Mouse (Mus musculus) lung, postnatal 36 days (tissue): ENCODE results near the gene Eppin.

Source experiments
- DNase-seq: peaks from one replicate; pipeline ENCODE4 v3.0.0; 2022; ENCODE audit warnings: mixed read lengths

Eppin gene

GRCm38 (mm10) chr2:164558991-164559645 is 34.3 kb downstream of the Eppin start:
- peak; percentile 74 for DNase-seq

DNA sequence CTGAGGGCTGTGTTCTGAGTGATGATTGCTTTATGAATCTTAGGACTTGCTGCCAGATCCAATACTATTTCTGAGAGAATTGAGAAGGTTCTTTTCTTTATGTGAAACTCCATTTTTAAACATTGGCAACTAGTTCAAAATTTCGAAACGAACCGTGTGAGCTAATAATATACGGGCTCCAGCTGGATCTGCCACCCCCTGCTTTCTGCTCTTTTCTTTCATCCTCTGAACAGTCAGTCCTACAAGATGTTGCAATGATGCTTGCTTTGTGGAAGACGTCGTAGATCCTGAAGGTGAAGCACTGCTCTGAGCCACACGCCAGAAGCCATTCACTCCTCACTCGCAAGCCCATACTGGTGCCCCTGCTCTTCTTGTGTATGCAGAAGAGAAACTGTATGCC is 35.0 kb downstream of the Eppin start:
- DNase-seq: no peak

DNA sequence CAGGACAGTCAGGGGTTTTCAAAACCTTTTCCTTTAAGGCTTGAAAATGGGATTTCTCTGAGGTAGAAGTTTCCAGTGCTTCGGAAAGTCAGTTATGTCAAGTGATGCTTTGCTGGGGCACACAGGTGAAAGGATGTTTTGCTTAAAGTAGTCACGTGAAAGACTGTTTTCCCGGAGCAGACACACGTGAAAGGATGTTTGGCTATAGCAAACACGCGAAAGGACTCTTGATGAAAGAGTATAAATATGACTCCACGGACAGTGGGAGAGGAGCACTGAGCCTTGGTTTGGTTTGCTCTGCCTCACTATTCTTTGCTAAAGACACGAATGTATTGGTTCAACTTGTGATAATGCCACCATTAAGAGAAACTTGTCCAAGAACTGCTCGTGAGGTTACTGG is 41.9 kb downstream of the Eppin start:
- DNase-seq: peak; percentile 58

DNA sequence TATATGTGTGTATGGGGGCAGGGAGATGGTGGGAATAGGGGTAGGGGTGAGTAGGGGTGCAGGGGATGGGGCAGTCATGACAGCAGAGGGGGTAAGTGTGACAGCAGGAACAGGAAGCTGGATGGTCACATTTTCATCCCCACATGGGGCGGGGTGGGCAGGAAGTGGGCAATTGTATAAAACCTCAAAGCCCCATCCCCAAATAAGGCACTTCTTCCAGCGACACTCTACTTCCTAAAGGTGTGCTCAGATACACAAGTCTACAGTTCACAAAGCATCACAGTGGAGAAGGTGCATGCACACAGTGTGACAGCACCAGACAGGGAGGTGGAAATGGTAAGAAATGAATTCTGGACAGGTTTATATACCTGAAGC is 42.5 kb downstream of the Eppin start:
- no peak for DNase-seq

- DNase-seq: no peak
These were observed 43.2 kb downstream of the Eppin start for GRCm38 (mm10) chr2:164549963-164550894.

DNA sequence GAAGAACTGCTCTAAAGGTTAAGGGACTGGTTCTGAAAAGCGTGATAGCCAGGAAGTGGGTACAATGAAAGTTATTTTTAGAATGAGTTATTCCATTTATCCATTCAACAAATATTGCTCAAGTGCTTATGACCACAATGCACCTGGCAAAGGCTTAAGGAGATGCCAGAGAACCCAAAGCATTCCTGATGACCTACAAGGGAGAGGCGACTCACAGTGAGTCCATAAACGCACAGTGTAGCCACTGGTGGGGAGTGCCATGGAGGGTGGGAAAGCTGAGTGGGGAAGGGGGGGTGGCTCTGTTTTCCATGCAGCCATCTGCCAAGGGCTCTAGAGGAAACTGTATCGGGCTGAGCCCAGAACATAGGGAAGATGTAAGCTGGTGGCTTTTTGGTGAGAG is 44.1 kb downstream of the Eppin start:
- DNase-seq: peak; percentile 72

DNA sequence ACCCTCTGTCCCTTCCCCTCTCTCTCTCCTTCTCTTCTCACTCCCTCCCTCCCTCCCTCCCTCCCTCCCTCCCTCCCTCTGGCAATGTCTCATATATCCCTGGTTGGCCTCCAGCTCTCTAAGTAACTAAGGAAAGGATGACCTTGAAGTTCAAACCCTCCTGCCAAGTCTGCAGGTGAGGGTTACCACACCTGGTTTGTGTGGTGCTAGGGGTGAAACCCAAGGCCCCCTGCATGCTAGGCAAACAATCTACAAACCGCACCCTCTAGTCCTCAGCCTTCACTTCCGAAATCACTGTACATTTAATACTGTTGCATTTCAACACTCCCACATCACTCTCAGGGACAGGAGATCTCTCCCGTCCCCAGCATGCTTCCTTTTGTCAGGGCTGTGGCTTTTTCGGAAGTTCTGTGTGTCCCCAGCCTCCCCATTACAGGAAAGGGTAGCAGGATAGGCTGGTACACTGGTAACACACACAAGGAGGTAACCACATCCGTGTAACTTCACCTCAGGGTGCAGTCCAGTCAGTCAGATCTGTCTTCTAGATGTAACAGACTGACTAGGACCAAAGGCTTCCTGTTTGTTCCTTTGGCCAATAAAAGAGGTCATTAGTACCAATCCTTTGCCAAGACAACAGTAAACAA is 48.8 kb downstream of the Eppin start:
- DNase-seq: peak; percentile 30

- no peak for DNase-seq
These were observed 49.6 kb downstream of the Eppin start for GRCm38 (mm10) chr2:164543745-164544144.

- DNase-seq: no peak
These were observed 50.8 kb downstream of the Eppin start for GRCm38 (mm10) chr2:164542598-164542997.

DNA sequence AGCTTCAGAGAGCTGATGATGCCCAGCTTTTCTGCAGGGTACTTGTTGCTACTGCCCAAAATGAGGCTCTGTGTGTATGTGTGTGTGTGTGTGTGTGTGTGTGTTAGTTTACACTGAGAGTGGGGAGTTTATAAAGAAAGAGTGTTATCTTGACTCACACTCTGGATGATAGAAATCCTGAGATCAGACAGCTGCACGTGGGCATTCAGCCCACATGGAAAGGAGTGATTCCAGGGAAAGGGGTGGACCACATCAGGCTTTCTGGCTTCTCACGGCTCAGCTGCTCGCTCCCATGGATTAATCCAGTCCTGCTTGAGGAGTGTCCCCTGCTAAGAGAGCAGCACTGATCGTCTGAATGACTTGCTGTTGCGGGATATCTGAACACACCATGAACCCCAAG is 51.3 kb downstream of the Eppin start:
- DNase-seq: no peak

DNA sequence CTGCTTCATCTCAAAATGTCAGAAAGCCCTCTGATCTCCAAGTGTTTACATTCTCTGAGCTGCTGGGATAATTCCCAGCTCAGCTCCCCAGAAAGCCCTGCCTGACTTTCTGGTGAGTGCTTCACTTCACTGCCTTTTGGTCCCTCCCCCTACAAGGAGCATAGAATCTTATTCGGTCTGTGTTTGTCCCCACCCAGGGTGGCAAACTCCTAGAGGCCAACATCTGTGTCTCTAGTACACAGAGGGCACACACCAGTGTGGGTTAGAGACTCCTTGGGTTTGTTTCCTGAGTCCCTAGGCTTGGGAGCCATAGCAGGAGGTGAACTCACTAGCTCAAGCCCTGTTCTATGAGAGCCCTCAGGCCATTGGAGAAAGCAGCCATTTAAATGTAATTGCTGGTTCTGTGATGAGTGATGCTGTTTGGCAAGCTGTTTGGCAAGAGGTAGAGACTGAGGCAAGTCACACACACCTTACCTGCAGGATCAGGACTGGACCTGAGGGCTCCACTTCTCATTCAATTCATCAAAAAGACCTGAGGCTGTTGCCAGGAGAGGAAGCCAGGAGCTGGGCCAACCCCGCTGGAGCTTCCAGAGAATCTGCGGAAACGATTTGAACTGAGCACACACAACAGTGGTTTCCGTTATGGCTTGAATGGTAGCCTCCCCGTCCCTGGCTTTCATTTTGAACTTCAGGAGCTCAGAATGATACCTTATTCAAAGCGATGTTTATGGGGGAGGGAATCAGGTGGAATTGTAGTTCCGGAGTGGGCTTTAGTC is 52.6 kb downstream of the Eppin start:
- peak; percentile 38 for DNase-seq
